Mouse (Mus musculus): ENCODE results near the gene Spg20.

GRCm38 (mm10) chr3:55088359-55088758 is 23.5 kb upstream of the Spg20 start:
- TF ChIP-seq CTCF (IDR thresholded peaks at IDR 0.05; ENCODE audit: low read depth, low read length) (no peak), POLR2A (IDR thresholded peaks at IDR 0.05; ENCODE audit: extremely low read depth, insufficient read depth, low read length) (no peak)
